Mouse (Mus musculus) MEL (cell line): ENCODE measurements around the gene Rhox3h. TPM values are rescaled to one million over a fixed set of nuclear protein-coding genes. Genes with fewer than 3 reads are reported as not detected.
"Not testable (repeated sequence)": the region's sequence is repeated elsewhere in the genome, so short reads cannot be mapped to it uniquely, and the experiment has no call there.

Experiments used
- DNase-seq: peaks from one replicate; pipeline ENCODE4 v3.0.0; 2011; ENCODE audit warnings: low read depth, low spot score
- H3K27ac ChIP-seq: 2 replicates; pipeline ENCODE4 v1.5.1; 2012; ENCODE audit warnings: low read depth, mild to moderate bottlenecking, control low read depth, low read length, moderate library complexity; ENCODE audit not compliant: control insufficient read depth
- H3K27me3 ChIP-seq, 2 experiments: fragments of 150-350 bp in 1 of 2; sonication (generic) in 1 of 2; 2 replicates each; pipeline ENCODE4 v1.6.1; 2012; ENCODE audit warnings: low read length in 2 of 2, mild to moderate bottlenecking in 2 of 2, improper control_type of control experiment in 1 of 2, moderate library complexity in 1 of 2; ENCODE audit not compliant: insufficient read depth in 2 of 2, control insufficient read depth in 1 of 2
- H3K36me3 ChIP-seq, 2 experiments: 2 replicates each; pipeline ENCODE4 v1.6.1; 2012 to 2014; ENCODE audit warnings: low read length in 2 of 2, improper control_type of control experiment in 1 of 2, inconsistent platforms in 1 of 2, mild to moderate bottlenecking in 1 of 2; ENCODE audit not compliant: insufficient read depth in 2 of 2, control insufficient read depth in 1 of 2
- H3K4me1 ChIP-seq, 2 experiments: fragments of 150-350 bp in 1 of 2; sonication (generic) in 1 of 2; 2 replicates each; pipeline ENCODE4 v1.6.1; 2012; ENCODE audit warnings: low read length in 2 of 2, improper control_type of control experiment in 1 of 2, mild to moderate bottlenecking in 1 of 2; ENCODE audit not compliant: insufficient read depth in 2 of 2, control insufficient read depth in 1 of 2
- H3K4me3 ChIP-seq, 2 experiments: fragments of 150-350 bp in 1 of 2; sonication (generic) in 1 of 2; 2 replicates each; pipeline ENCODE4 v1.5.1; 2012; ENCODE audit warnings: low read depth in 2 of 2, low read length in 2 of 2, mild to moderate bottlenecking in 2 of 2, moderate library complexity in 2 of 2, control low read depth in 1 of 2, improper control_type of control experiment in 1 of 2; ENCODE audit not compliant: control insufficient read depth in 1 of 2, insufficient read depth in 1 of 2
- H3K79me2 ChIP-seq: 2 replicates; pipeline ENCODE4 v1.6.1; 2012; ENCODE audit warnings: mild to moderate bottlenecking, low read length, moderate library complexity; ENCODE audit not compliant: control insufficient read depth, poor library complexity, insufficient read depth
- H3K9ac ChIP-seq: 2 replicates; pipeline ENCODE4 v1.6.1; 2012; ENCODE audit warnings: low read depth, mild to moderate bottlenecking, control low read depth, low read length, moderate library complexity; ENCODE audit not compliant: control insufficient read depth, poor library complexity, severe bottlenecking
- H3K9me3 ChIP-seq: fragments of 150-350 bp; sonication (generic); replicated peaks from 2 replicates; pipeline ENCODE4 v1.6.1; 2012; ENCODE audit warnings: mild to moderate bottlenecking, low read length, improper control_type of control experiment, moderate library complexity; ENCODE audit not compliant: insufficient read depth
- CTCF ChIP-seq, 3 experiments: IDR thresholded peaks in 2 of 3; conservative IDR thresholded peaks in 1 of 3; 2 replicates each; pipeline ENCODE4 v1.5.1; 2011 to 2012; ENCODE audit warnings: low read length in 3 of 3, low read depth in 2 of 3, mild to moderate bottlenecking in 2 of 3, improper control_type of control experiment in 1 of 3, inconsistent platforms in 1 of 3, mixed read lengths in 1 of 3, moderate library complexity in 1 of 3; ENCODE audit not compliant: control insufficient read depth in 1 of 3, insufficient read depth in 1 of 3, poor library complexity in 1 of 3, severe bottlenecking in 1 of 3
- ELF1 ChIP-seq: IDR thresholded peaks from 2 replicates; pipeline ENCODE4 v1.6.1; 2014; ENCODE audit warnings: low read depth, mild to moderate bottlenecking, inconsistent platforms, low read length, improper control_type of control experiment, moderate library complexity
- GABPA ChIP-seq: IDR thresholded peaks from 2 replicates; pipeline ENCODE4 v1.6.1; 2012; ENCODE audit warnings: low read depth, mild to moderate bottlenecking, inconsistent platforms, low read length, improper control_type of control experiment, moderate library complexity
- MAFK ChIP-seq: IDR thresholded peaks from 2 replicates; pipeline ENCODE4 v1.6.1; 2011; ENCODE audit warnings: low read depth, mild to moderate bottlenecking, low read length, improper control_type of control experiment, borderline replicate concordance
- MAX ChIP-seq: IDR thresholded peaks from 2 replicates; pipeline ENCODE4 v1.6.1; 2011; ENCODE audit warnings: low read length, improper control_type of control experiment
- MXI1 ChIP-seq: IDR thresholded peaks from 2 replicates; pipeline ENCODE4 v1.6.1; 2011; ENCODE audit warnings: mild to moderate bottlenecking, low read depth, low read length, improper control_type of control experiment
- MYC ChIP-seq: IDR thresholded peaks from 2 replicates; pipeline ENCODE4 v1.6.1; 2011; ENCODE audit warnings: low read depth, mild to moderate bottlenecking, low read length, improper control_type of control experiment, moderate library complexity
- USF2 ChIP-seq, 2 experiments: IDR thresholded peaks; 2 replicates each; pipeline ENCODE4 v1.6.1; 2011 to 2012; ENCODE audit warnings: improper control_type of control experiment in 2 of 2, low read length in 2 of 2, borderline replicate concordance in 1 of 2, inconsistent platforms in 1 of 2, low read depth in 1 of 2, mild to moderate bottlenecking in 1 of 2; ENCODE audit not compliant: insufficient read depth in 1 of 2
- ZMIZ1 ChIP-seq: IDR thresholded peaks from 2 replicates; pipeline ENCODE4 v1.6.1; 2012; ENCODE audit warnings: low read depth, mild to moderate bottlenecking, inconsistent platforms, low read length, improper control_type of control experiment, moderate library complexity
- polyA plus RNA-seq, 2 experiments: library from polyadenylated mRNA; stranded (reverse) in 1 of 2; unstranded in 1 of 2; fragments of >175 nt in 1 of 2; fragments of >200 nt in 1 of 2; gene quantifications; 2 replicates each; pipeline versions ENCODE4 v1.2.1 to v1.2.4; 2012; ENCODE audit warnings: low replicate concordance in 2 of 2, low read depth in 1 of 2; ENCODE audit not compliant: insufficient read length in 2 of 2, insufficient read depth in 1 of 2, missing spikeins in 1 of 2
- total RNA-seq: library from RNA; depleted of rRNA; stranded (reverse); fragments of 300-350 nt; gene quantifications from 2 replicates; pipeline ENCODE4 v1.2.3, GENCODE M21; 2012

The Rhox3h gene
- total and polyA plus RNA-seq, 3 experiments: not detected

DNA sequence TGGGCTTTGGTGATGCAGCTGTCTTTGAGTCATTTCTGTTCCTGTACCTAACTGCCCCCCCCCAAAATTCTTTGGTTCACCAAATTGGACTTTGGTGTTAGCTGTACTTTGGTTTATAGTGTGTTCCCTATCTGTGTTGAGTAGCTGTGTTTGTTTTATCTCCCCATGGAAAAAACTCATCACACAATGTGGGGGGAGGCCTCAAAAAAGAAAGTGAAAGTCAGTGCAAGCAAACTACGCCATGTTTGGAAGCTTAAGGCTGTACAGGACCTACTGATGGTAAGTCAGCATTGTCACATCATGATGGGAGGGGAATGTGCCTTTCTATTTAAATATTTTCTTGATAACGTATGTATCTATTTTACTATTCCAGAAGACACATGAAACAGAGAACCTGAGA lies 23.7 kb upstream of the Rhox3h start (continued):
- TF ChIP-seq ZMIZ1: no peak

- no peak overlapping the region for H3K27ac ChIP-seq
- H3K79me2 ChIP-seq: no peaks in the 10 kb centered on the region
- H3K9ac ChIP-seq: no peak overlapping the region
- TF ChIP-seq MXI1 (no peak), ELF1 (no peak), CTCF (IDR thresholded peaks at IDR 0.05 in 2 of 3, conservative IDR thresholded peaks at IDR 0.05 in 1 of 3; ENCODE audit: control insufficient read depth in 1 of 3, insufficient read depth in 1 of 3, low read depth in 2 of 3, low read length in 3 of 3, poor library complexity in 1 of 3, severe bottlenecking in 1 of 3) (no peak), MAFK (no peak), GABPA (no peak), USF2 (IDR thresholded peaks at IDR 0.05; ENCODE audit: borderline replicate concordance in 1 of 2, insufficient read depth in 1 of 2, low read depth in 1 of 2, low read length in 2 of 2) (no peak), MYC (no peak), MAX (no peak)
- H3K9me3 ChIP-seq: no peaks in the 10 kb centered on the region
- no peak overlapping the region for H3K4me3 ChIP-seq
- no peaks in the 10 kb centered on the region for H3K36me3 ChIP-seq
- no peak for DNase-seq
- H3K27me3 ChIP-seq: no peaks in the 10 kb centered on the region
- H3K4me1 ChIP-seq: no peaks in the 10 kb centered on the region
Observed at GRCm38 (mm10) chrX:37683031-37683715, 14.6 kb upstream of the Rhox3h start.

DNA sequence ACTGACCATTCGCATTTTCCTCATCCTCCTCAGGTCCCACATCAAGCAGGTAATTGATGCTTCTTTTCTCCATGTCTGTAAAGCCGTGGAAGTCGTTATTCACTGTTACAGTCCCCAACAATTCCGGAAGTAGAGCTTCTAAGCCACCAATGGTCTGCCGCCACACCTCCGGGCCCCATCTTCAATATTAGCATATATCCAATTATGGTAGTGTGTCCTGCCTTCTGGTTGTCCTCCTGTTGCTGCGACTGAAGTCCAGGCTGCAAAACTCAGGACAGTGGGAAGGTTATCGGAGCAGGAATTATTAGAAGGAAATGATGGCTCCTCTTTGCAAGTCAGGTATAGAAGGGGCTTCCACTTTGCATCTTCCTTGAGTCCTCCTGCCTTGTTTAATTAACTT lies 4.6 kb upstream of the Rhox3h start, which contains the start of gene Rhox2h:
TSS of gene Rhox2h (minus strand) at position 101 of the 400 bp plus-strand sequence.
- H3K9ac ChIP-seq, H3K79me2 ChIP-seq, H3K27ac ChIP-seq, H3K4me3 ChIP-seq, H3K36me3 ChIP-seq, H3K9me3 ChIP-seq, H3K27me3 ChIP-seq, H3K4me1 ChIP-seq, DNase-seq: not testable (repeated sequence)

DNA sequence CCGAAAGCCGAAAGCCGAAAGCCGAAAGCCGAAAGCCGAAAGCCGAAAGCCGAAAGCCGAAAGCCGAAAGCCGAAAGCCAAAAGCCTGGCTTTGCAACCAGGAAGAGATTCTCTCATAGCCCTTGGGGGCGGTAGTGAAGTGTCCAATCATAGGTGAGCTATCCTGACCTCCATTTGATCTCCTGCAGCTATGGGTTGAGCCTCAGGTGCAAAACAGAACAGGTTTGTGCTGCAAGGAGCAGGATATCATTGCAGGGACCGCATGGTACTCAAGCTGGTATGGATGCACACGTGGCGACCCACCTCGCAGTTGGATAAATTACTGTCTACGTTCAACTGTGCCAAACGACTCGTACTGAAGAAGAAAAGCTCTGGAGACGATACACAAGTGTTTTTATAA lies 17.3 kb downstream of the Rhox3h start, which contains the start of gene Rhox4g:
TSS of gene Rhox4g (minus strand) at position 101 of the 400 bp plus-strand sequence.
- H3K9ac ChIP-seq, H3K9me3 ChIP-seq, H3K79me2 ChIP-seq, H3K36me3 ChIP-seq, H3K27ac ChIP-seq, H3K4me1 ChIP-seq, DNase-seq, H3K4me3 ChIP-seq, H3K27me3 ChIP-seq: not testable (repeated sequence)

DNA sequence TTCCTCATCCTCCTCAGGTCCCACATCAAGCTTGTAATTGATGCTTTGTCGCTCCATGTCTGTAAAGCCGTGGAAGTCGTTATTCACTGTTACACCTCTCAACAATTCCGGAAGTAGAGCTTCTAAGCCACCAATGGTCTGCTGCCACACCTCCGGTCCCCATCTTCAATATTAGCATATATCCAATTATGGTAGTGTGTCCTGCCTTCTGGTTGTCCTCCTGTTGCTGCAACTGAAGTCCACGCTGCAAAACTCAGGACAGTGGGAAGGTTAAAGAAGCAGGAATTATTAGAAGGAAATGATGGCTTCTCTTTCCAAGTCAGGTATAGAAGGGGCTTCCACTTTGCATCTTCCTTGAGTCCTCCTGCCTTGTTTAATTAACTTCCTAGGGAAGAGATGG lies 25.2 kb downstream of the Rhox3h start, which contains the start of gene Rhox2g:
TSS of gene Rhox2g (minus strand) at position 101 of the 400 bp plus-strand sequence.
- not testable (repeated sequence) for H3K9me3 ChIP-seq, DNase-seq, H3K27me3 ChIP-seq, H3K79me2 ChIP-seq, H3K27ac ChIP-seq, H3K4me3 ChIP-seq, H3K9ac ChIP-seq, H3K36me3 ChIP-seq, H3K4me1 ChIP-seq

DNA sequence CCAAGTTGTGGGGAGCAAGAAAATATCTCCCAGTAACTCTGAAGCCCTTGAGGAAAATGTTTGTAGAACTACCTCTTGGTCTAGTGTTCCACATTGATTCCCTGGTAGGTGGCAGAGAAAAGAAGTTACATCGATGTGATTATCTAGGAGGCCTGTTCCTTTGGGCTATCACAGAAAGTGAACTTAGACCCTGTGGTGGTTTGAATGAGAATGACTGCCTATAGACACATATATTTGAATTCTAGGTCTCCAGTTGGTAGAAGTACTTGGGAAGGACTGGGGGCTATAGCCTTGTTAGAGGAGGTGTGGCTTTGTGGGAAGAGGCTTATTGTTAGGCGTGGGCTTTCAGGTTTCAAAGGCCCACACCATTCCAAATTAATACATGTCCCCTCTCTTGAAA lies 40.1 kb downstream of the Rhox3h start, which contains the start of gene Rhox3g:
TSS of gene Rhox3g (minus strand) at position 101 of the 400 bp plus-strand sequence.
- H3K36me3 ChIP-seq, H3K4me1 ChIP-seq, H3K27ac ChIP-seq, H3K9me3 ChIP-seq, H3K79me2 ChIP-seq, H3K9ac ChIP-seq, H3K27me3 ChIP-seq, DNase-seq, H3K4me3 ChIP-seq: not testable (repeated sequence)
